Mouse (Mus musculus) central nervous system, embryonic 18 days (tissue): ENCODE measurements around the gene Sema6c. TPM values are rescaled to one million over a fixed set of nuclear protein-coding genes. Genes with fewer than 3 reads are reported as not detected.

Experiments used
- polyA plus RNA-seq: library from polyadenylated mRNA; depleted of rRNA; stranded (reverse); fragments of >200 nt; gene quantifications from 2 replicates; pipeline ENCODE4 v1.2.3, GENCODE M21; 2012; rRNA removed

The Sema6c gene
- 90.2 and 108 TPM in 2 replicates for polyA plus RNA-seq

GRCm38 (mm10) chr3:95159987-95160963 lies at the start of gene Sema6c:
Gene Sema6c (plus strand): TSS chr3:95160457.

GRCm38 (mm10) chr3:95110911-95111726 lies 49.1 kb upstream of the Sema6c start, which contains the start of gene Vps72:
Gene Vps72 (plus strand): TSS chr3:95111022.

GRCm38 (mm10) chr3:95124246-95124645 lies 36.0 kb upstream of the Sema6c start, which contains the start of gene Tmod4:
Gene Tmod4 (plus strand): TSS chr3:95124476.

DNA sequence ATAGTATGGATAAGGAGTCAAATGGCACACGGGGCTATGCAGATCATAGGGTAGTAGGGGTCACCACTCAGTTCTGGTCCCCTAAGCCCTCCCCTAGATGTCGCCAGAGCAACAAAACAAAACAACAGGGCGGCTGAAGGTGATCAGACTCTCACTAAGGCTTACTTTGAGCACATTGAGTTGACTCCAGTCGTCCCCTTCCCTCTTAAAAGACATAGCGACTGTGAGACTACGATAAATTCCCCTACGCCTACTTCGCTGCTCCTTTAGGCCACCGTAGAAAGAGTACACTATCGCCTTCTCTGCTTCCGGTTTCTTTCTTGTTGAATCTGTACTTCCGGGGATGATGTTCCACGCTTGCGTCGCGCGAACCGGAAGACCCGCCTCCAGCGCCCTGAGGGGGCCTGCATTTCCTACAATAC lies 26.6 kb upstream of the Sema6c start, which contains the start of the genes Scnm1 and Lysmd1:
TSS of gene Scnm1 (minus strand) at position 332 of the 422 bp plus-strand sequence.
TSS of gene Lysmd1 (plus strand) at position 409 of the 422 bp plus-strand sequence.

GRCm38 (mm10) chr3:95141952-95142616 lies 18.2 kb upstream of the Sema6c start, which contains the start of gene Tnfaip8l2:
Gene Tnfaip8l2 (minus strand): TSS chr3:95142360.

GRCm38 (mm10) chr3:95217255-95218134 lies 57.2 kb downstream of the Sema6c start, which contains the start of gene Gabpb2:
Gene Gabpb2 (minus strand): TSS chr3:95217916.

Other genes starting within 250 kb of the Sema6c start
- 10.1 and 10.6 TPM in 2 replicates for gene Selenbp1, start 227.4 kb upstream of the Sema6c start, polyA plus RNA-seq
- 27.4 and 28.5 TPM in 2 replicates for gene Rfx5, start 206.4 kb upstream of the Sema6c start, polyA plus RNA-seq
- 52.4 and 57.0 TPM in 2 replicates for gene Pi4kb, start 185.7 kb upstream of the Sema6c start, polyA plus RNA-seq
- 13.9 and 15.7 TPM in 2 replicates for gene Zfp687, start 145.0 kb upstream of the Sema6c start, polyA plus RNA-seq
- gene Psmd4, start 117.8 kb upstream of the Sema6c start, polyA plus RNA-seq: 262 and 277 TPM in 2 replicates
- gene Pip5k1a, start 53.5 kb upstream of the Sema6c start, polyA plus RNA-seq: 22.9 and 26.3 TPM in 2 replicates
- gene Vps72, start 49.4 kb upstream of the Sema6c start, polyA plus RNA-seq: 119 and 135 TPM in 2 replicates
- gene Tmod4, start 36.0 kb upstream of the Sema6c start, polyA plus RNA-seq: 1.2 and 3.0 TPM in 2 replicates
- 119 and 121 TPM in 2 replicates for gene Scnm1, start 26.4 kb upstream of the Sema6c start, polyA plus RNA-seq
- 30.0 and 30.6 TPM in 2 replicates for gene Lysmd1, start 26.4 kb upstream of the Sema6c start, polyA plus RNA-seq
- gene Tnfaip8l2, start 18.1 kb upstream of the Sema6c start, polyA plus RNA-seq: 1.6 TPM in 2 replicates
- 9.0 and 10.0 TPM in 2 replicates for gene Gabpb2, start 57.5 kb downstream of the Sema6c start, polyA plus RNA-seq
- gene Cdc42se1, start 68.3 kb downstream of the Sema6c start, polyA plus RNA-seq: 54.9 and 55.6 TPM in 2 replicates
- 935 and 937 TPM in 2 replicates for gene Mllt11, start 71.7 kb downstream of the Sema6c start, polyA plus RNA-seq
- 0.08 and 0.20 TPM in 2 replicates for gene Gm128, start 81.1 kb downstream of the Sema6c start, polyA plus RNA-seq
- 0.26 and 0.31 TPM in 2 replicates for gene Bnipl, start 90.7 kb downstream of the Sema6c start, polyA plus RNA-seq
- gene Mindy1, start 120.9 kb downstream of the Sema6c start, polyA plus RNA-seq: 40.1 and 41.4 TPM in 2 replicates
- 72.4 and 78.5 TPM in 2 replicates for gene Prune1, start 121.6 kb downstream of the Sema6c start, polyA plus RNA-seq
- gene Anxa9, start 146.7 kb downstream of the Sema6c start, polyA plus RNA-seq: 1.5 and 1.7 TPM in 2 replicates
- gene Cers2, start 154.3 kb downstream of the Sema6c start, polyA plus RNA-seq: 92.1 and 101 TPM in 2 replicates
- gene Setdb1, start 196.7 kb downstream of the Sema6c start, polyA plus RNA-seq: 54.5 and 56.8 TPM in 2 replicates
- not detected in 2 replicates for gene 4930558C23Rik, start 242.4 kb downstream of the Sema6c start, polyA plus RNA-seq